Mouse (Mus musculus) midbrain, embryonic 11.5 days (tissue): ENCODE measurements at regions not wholly inside any gene's neighbourhood (a gene's known extent, or its start where the extent isn't known, plus 50 kb on each side); places are given as distances from the start of the nearest gene placed in this dataset.
"Not testable (repeated sequence)": the region's sequence is repeated elsewhere in the genome, so short reads cannot be mapped to it uniquely, and the experiment has no call there.

ENCODE experiments used
- ATAC-seq: fragments of 200-750 bp; cut with Nextera tagmentation; 2 replicates; pipeline ENCODE4 v1.8.0; 2017; ENCODE audit warnings: moderate TSS enrichment, moderate library complexity; ENCODE audit not compliant: low FRiP score
- DNase-seq: peaks from one replicate; pipeline ENCODE4 v3.0.0; 2015; ENCODE audit warnings: low spot score; ENCODE audit errors: missing footprints
- H3K27ac ChIP-seq: fragments of 300-500 bp; sonication (generic); 2 replicates; pipeline ENCODE4 v1.5.1; 2014; ENCODE audit warnings: low read depth, low read length
- H3K27me3 ChIP-seq: fragments of 300-500 bp; sonication (generic); 2 replicates; pipeline ENCODE4 v1.6.1; 2014; ENCODE audit warnings: mild to moderate bottlenecking, low read length, moderate library complexity, mixed read lengths; ENCODE audit not compliant: control insufficient read depth, insufficient read depth
- H3K36me3 ChIP-seq: fragments of 300-500 bp; sonication (generic); 2 replicates; pipeline ENCODE4 v1.6.1; 2014; ENCODE audit warnings: mild to moderate bottlenecking, low read length, moderate library complexity, mixed read lengths; ENCODE audit not compliant: control insufficient read depth, insufficient read depth
- H3K4me1 ChIP-seq: fragments of 300-500 bp; sonication (generic); 2 replicates; pipeline ENCODE4 v1.6.1; 2014; ENCODE audit warnings: low read length; ENCODE audit not compliant: control insufficient read depth, insufficient read depth
- H3K4me2 ChIP-seq: fragments of 300-500 bp; sonication (generic); 2 replicates; pipeline ENCODE4 v1.6.1; 2014; ENCODE audit warnings: mild to moderate bottlenecking, moderate library complexity
- H3K4me3 ChIP-seq: fragments of 300-500 bp; sonication (generic); 2 replicates; pipeline ENCODE4 v1.5.1; 2014; ENCODE audit warnings: low read depth, low read length
- H3K9ac ChIP-seq: fragments of 300-500 bp; sonication (generic); 2 replicates; pipeline ENCODE4 v1.6.1; 2014; ENCODE audit warnings: low read length
- H3K9me3 ChIP-seq: fragments of 300-500 bp; sonication (generic); 2 replicates; pipeline ENCODE4 v1.6.1; 2016; ENCODE audit warnings: low read length; ENCODE audit not compliant: control insufficient read depth
- WGBS: fragments of 180-500 bp; shearing (Covaris S2); extraction: QIAGEN DNeasy Blood & Tissue Kit; methylation state at CpG from one replicate; pipeline ENCODE4 v1.1.7; 2014; 5-methylcytosine and 5-hydroxymethylcytosine counted together

DNA sequence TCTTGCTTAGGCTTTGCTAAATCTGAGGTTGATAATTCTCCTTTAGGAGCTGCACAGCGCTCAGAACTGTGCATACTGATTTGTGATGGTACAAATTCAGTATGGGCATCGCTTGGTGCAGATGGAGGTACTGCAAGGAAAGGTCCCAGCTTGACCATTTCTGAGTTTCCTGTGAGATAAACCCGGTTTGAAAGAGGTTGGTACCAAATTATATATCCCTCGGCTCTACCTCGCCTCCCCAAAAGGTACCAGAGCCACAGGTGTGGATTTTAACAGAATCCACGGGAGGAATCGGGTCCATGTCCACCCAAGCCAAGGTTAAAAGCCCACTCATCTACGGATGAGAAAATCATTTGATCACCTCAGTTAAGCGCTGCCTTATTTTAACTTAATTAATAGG is 172.5 kb upstream of the Zfp808 start:
- not testable (repeated sequence) for H3K27ac ChIP-seq, ATAC-seq, H3K36me3 ChIP-seq, H3K9ac ChIP-seq, H3K4me2 ChIP-seq, H3K4me1 ChIP-seq, DNase-seq, H3K27me3 ChIP-seq, H3K4me3 ChIP-seq, H3K9me3 ChIP-seq
- WGBS: 88% methylated on average over 7 of the region's 9 CpGs

DNA sequence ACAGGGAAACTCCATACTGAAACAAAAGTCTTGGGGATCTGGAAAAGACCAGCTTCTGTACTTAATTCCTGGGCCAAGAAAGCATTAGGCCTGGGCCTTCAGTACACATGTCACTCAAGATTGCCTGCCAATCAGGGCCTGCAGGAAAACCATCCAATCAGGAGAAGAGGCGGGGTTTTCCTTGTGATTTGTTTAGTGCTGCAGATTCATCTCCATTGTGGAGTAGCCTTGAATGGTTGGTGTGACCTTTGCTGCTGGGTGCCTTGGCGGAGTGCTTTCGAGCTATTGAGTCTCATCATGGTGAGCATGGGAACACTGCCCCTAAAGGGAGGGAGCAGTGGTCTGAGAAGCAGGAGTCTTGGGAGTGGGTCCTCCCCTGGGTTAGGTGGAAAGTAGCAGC is 150.8 kb upstream of the Zfp808 start:
- 88% methylated on average over 3 of the region's 3 CpGs for WGBS

DNA sequence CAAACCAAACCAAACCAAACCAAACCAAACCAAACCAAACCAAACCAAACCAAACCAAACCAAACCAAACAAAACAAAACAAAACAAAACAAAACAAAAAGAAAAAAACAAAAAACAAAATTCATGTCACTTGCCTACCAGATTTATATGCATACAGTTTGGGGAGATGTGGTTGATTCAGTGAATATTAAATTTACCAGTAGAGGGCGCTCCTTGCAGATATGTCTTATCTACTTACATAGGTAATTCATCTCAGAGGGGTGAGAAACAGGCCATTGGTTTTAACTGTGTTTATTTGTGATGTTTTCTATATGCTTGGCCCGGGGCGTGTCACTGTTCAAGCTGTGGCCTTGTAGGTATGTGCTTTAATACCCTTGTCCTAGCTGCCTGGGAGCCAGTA is 133.2 kb upstream of the Zfp808 start:
- not testable (repeated sequence) for H3K4me1 ChIP-seq, H3K4me2 ChIP-seq, H3K27me3 ChIP-seq, H3K4me3 ChIP-seq, H3K36me3 ChIP-seq, H3K9ac ChIP-seq, ATAC-seq, DNase-seq, H3K9me3 ChIP-seq, H3K27ac ChIP-seq
- WGBS: 63% methylated on average over 3 of the region's 3 CpGs

More for the DNA sequence above, 150.8 kb upstream of the Zfp808 start:
- not testable (repeated sequence) for H3K4me1 ChIP-seq, H3K4me3 ChIP-seq, ATAC-seq, H3K4me2 ChIP-seq, H3K36me3 ChIP-seq, H3K27me3 ChIP-seq, H3K9me3 ChIP-seq, H3K27ac ChIP-seq, DNase-seq, H3K9ac ChIP-seq

DNA sequence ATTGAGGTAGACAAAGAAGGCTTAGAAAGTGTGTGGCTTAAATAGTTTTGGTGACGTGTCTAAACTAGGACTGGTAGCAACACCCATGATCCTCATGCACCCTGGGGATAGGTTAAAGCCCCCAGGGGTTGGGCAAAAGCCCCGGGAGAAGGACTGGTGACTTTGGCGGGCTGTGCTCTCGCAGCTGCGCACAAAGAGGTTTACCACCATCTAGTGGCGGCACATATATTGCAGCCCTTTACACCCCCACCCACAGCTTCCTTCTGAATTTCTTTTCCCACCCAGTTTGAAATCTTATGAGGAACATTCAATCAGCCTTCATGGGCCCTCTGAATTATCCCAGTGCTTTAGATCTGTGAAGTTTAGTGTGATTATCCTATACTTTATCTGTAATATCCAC is 130.9 kb upstream of the Zfp808 start:
- H3K4me1 ChIP-seq, H3K27ac ChIP-seq, H3K4me3 ChIP-seq, H3K27me3 ChIP-seq, H3K36me3 ChIP-seq, H3K4me2 ChIP-seq, H3K9ac ChIP-seq, H3K9me3 ChIP-seq, DNase-seq, ATAC-seq: not testable (repeated sequence)
- WGBS: 9% methylated on average over 6 of the region's 6 CpGs

DNA sequence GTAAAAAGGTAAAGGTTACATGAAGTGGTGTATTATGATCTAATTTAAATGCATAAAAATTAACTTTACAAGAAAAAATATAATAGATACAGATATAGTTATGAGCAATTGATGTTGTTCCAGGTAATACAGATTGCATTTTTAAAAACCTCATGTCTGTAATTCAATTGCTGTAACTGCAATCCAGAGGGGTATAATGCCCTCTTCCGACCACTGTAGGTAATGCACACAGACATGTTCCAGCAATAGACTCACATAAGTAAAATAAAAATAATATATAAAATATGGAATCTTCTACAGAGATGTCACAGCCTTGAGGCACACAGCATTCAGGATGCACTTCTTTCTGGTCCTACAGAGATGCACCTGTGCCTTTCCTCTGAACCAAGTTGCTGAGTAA is 122.4 kb upstream of the Zfp808 start:
- H3K27ac ChIP-seq, H3K4me3 ChIP-seq, H3K9me3 ChIP-seq, H3K9ac ChIP-seq, H3K36me3 ChIP-seq, H3K27me3 ChIP-seq, ATAC-seq, H3K4me2 ChIP-seq, DNase-seq, H3K4me1 ChIP-seq: not testable (repeated sequence)
- WGBS: 83% methylated on average over 1 of the region's 1 CpGs

DNA sequence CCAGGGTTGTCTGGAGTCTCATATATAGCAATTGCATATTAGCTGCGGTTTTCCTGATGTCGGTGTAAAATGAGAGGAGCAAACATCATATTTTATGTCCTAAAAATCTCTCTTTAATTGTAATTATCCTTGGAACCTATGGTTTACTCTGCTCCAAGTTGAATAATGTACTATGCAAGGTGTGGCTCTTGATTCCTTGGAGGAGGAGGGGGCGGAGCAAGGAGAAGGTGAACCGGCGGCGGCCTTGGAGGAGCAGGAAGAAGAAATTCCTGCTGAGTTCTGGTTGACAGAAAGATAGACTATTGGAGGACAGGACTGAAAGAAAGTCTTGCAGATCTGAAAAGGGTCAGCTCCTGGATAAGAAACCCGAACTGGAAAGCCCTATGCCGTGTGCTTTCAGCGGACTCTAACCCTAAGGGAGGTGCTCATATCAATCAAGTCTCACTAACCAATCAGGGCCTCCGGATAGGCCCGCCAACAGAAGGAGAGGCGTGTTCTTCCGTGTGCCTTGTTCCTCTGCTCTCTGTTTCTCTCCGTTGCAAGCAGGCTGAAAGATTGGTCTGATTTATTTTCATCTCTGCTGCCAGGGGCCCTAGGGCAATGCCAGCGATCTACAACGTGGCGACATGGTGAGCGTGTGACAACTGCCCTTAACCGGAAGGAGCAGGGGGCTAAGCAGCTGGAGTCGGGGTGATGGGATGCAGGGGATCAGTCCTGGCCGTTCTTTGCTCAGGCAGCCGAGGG is 114.1 kb upstream of the Zfp808 start:
- H3K36me3 ChIP-seq, H3K4me1 ChIP-seq, H3K27me3 ChIP-seq, H3K9me3 ChIP-seq, H3K27ac ChIP-seq: not testable (repeated sequence)
- ATAC-seq (peak; percentile 91), DNase-seq (peak; percentile 93)
- peak overlapping the region; percentile 41 for H3K4me2 ChIP-seq
- WGBS: 3% methylated on average over 22 of the region's 22 CpGs
- H3K9ac ChIP-seq: peak overlapping the region; percentile 66
- H3K4me3 ChIP-seq: peak overlapping the region; percentile 55

DNA sequence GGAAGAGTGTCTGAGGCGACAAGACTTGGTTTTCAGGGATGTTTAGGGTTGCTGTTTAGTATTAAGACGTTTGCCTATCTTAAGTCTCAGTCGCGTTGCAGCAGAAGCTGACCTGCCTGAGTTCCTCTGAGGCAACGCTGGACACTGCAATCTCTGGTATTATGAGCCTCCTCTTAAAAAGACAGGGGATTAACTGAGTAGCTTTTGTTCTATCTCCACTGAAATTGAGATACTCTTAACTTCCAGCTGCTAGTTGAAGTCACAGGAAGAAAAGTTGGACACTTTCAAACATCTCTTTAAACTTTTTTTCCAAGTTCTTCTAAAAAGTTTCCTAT is 113.6 kb upstream of the Zfp808 start:
- ATAC-seq, H3K4me1 ChIP-seq, H3K9me3 ChIP-seq, DNase-seq, H3K36me3 ChIP-seq, H3K27ac ChIP-seq, H3K27me3 ChIP-seq: not testable (repeated sequence)
- H3K4me2 ChIP-seq: peak overlapping the region; percentile 41
- peak overlapping the region; percentile 55 for H3K4me3 ChIP-seq
- 2% methylated on average over 5 of the region's 5 CpGs for WGBS
- H3K9ac ChIP-seq: peak overlapping the region; percentile 66

DNA sequence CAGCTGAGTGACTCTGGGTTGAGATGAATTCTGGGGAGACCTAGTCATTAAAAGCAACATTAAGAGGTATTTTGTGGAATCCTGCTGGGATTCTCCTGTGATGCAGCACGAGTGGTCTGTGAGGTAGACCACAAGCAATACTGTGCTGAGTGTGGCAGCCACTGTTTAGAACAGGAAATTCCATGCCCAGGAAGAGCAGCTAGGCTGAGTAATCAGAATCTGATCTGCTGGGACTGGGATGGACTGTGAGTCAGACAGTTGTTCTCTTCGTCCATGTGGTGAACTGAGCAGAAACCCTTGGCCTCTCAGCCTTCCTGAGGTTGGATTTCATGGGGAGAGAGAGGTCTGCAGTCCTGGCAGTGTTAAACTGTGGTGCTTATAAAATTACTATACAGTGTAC is 92.0 kb upstream of the Zfp808 start:
- WGBS: 92% methylated on average over 2 of the region's 2 CpGs
- H3K9me3 ChIP-seq, ATAC-seq, H3K4me1 ChIP-seq, H3K4me2 ChIP-seq, H3K27me3 ChIP-seq, H3K9ac ChIP-seq, H3K4me3 ChIP-seq, H3K27ac ChIP-seq, DNase-seq, H3K36me3 ChIP-seq: not testable (repeated sequence)

DNA sequence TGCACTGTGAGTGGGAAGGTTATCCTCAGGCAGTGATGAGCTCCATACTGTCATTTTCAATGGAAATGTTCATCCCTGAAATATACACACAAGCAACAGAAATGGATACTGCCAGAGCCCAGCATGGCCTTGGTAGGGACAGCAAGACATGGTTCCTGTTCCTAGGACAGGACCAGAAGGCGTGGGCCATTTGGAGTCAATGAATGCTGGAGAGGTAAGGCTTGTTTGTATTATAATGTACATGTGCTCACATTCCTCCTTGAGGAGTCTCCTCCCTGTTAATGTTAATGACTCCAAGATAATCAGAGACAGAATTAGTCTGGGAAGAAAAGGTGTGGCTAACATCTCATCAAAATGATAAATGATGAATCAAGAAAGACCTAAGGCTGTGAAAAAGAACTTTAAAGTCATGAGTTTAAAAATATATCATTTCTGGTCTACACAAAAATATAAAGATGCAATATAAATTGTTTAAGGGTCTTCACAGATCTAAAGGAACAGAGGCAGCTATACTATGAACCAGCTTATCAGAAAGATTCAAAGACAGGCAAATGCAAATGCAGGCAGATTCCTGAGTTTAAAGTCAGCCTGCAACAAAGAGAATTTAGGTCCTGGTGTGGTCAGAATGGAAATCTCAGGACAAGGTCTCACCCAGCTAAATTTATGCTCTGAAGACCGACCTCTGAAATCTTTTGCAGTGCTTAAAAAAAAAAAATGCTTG is 51.6 kb upstream of the Zfp808 start:
- not testable (repeated sequence) for H3K9me3 ChIP-seq, H3K4me2 ChIP-seq, DNase-seq, H3K4me3 ChIP-seq, ATAC-seq, H3K9ac ChIP-seq, H3K27me3 ChIP-seq, H3K27ac ChIP-seq, H3K36me3 ChIP-seq, H3K4me1 ChIP-seq
- WGBS: 70% methylated on average over 2 of the region's 2 CpGs
